Mouse (Mus musculus) olfactory bulb, adult 2 months (tissue): Measurements from ENCODE around the gene Fcer1g.
A peak's percentile ranks its signal among the peaks of the same experiment; 100 is the strongest.

Experiments used
- CTCF ChIP-seq: fragments of 200-500 bp; IDR thresholded peaks from 2 replicates; pipeline ENCODE4 v1.5.1; 2012; ENCODE audit warnings: low read depth, mild to moderate bottlenecking, low read length, moderate library complexity; ENCODE audit not compliant: insufficient read depth
- POLR2A ChIP-seq: fragments of 200-500 bp; IDR thresholded peaks from 2 replicates; pipeline ENCODE4 v1.6.1; 2012; ENCODE audit warnings: mild to moderate bottlenecking, low read depth, low read length, moderate library complexity; ENCODE audit not compliant: insufficient read depth

GRCm38 (mm10) chr1:171220871-171221270, 13.3 kb downstream of the Fcer1g start:
- TF ChIP-seq POLR2A (no peak), CTCF (peak; percentile 38; the same call in 1 of the 2 replicates)
